Mouse (Mus musculus) hindbrain, embryonic 11.5 days (tissue): ENCODE data around the gene Drd4. TPM values are rescaled to one million over a fixed set of nuclear protein-coding genes. Genes with fewer than 3 reads are reported as not detected.

Experiments
- ATAC-seq: fragments of 200-750 bp; cut with Nextera tagmentation; 2 replicates; pipeline ENCODE4 v1.8.0; 2017; ENCODE audit warnings: mild to moderate bottlenecking, moderate TSS enrichment, moderate library complexity; ENCODE audit not compliant: low FRiP score
- DNase-seq: peaks from one replicate; pipeline ENCODE4 v3.0.0-alpha.2; 2015; ENCODE audit warnings: low spot score
- H3K27ac ChIP-seq: fragments of 300-500 bp; sonication (generic); 2 replicates; pipeline ENCODE4 v1.5.1; 2014; ENCODE audit warnings: mild to moderate bottlenecking, low read depth, low read length
- H3K27me3 ChIP-seq: fragments of 300-500 bp; sonication (generic); 2 replicates; pipeline ENCODE4 v1.6.1; 2014; ENCODE audit warnings: mild to moderate bottlenecking, low read length, moderate library complexity, mixed read lengths; ENCODE audit not compliant: control insufficient read depth, insufficient read depth
- H3K36me3 ChIP-seq: fragments of 300-500 bp; sonication (generic); 2 replicates; pipeline ENCODE4 v1.6.1; 2014; ENCODE audit warnings: mild to moderate bottlenecking, low read length, moderate library complexity, mixed read lengths; ENCODE audit not compliant: control insufficient read depth, insufficient read depth
- H3K4me1 ChIP-seq: fragments of 300-500 bp; sonication (generic); replicated peaks from 2 replicates; pipeline ENCODE4 v1.6.1; 2014; ENCODE audit warnings: low read length, mixed read lengths; ENCODE audit not compliant: control insufficient read depth, insufficient read depth
- H3K4me2 ChIP-seq: fragments of 300-500 bp; sonication (generic); replicated peaks from 2 replicates; pipeline ENCODE4 v1.6.1; 2014; ENCODE audit warnings: mild to moderate bottlenecking, low read depth, low read length
- H3K4me3 ChIP-seq: fragments of 300-500 bp; sonication (generic); 2 replicates; pipeline ENCODE4 v1.5.1; 2014; ENCODE audit warnings: low read depth, low read length
- H3K9ac ChIP-seq: fragments of 300-500 bp; sonication (generic); 2 replicates; pipeline ENCODE4 v1.6.1; 2014; ENCODE audit warnings: low read depth, low read length
- H3K9me3 ChIP-seq: fragments of 300-500 bp; sonication (generic); 2 replicates; pipeline ENCODE4 v1.6.1; 2016; ENCODE audit warnings: low read length; ENCODE audit not compliant: control insufficient read depth
- WGBS: fragments of 180-500 bp; shearing (Covaris S2); extraction: QIAGEN DNeasy Blood & Tissue Kit; methylation state at CpG from one replicate; pipeline ENCODE4 v1.1.7; 2014; 5-methylcytosine and 5-hydroxymethylcytosine counted together
- polyA plus RNA-seq: library from polyadenylated mRNA; unstranded; fragments of >200 nt; fragmentation: Nextera tagmentation; extraction: Ambion mirVana; gene quantifications from 2 replicates; pipeline ENCODE4 v1.2.1, GENCODE M21; 2014

The Drd4 gene
- polyA plus RNA-seq, 1 experiment from 2014 or later = 0.25 TPM

- 96% methylated on average over 1 of the region's 1 CpGs for WGBS
These were observed 32.9 kb downstream of the Drd4 start for GRCm38 (mm10) chr7:141324686-141325085.

GRCm38 (mm10) chr7:141326546-141327446 lies 35.0 kb downstream of the Drd4 start:
- Histone ChIP-seq H3K27me3 (no peaks in the 10 kb centered on the region), H3K27ac (peak overlapping the region; percentile 99), H3K4me3 (peak overlapping the region; percentile 68), H3K4me2 (peak overlapping the region; percentile 97), H3K9me3 (no peaks in the 10 kb centered on the region), H3K9ac (peak overlapping the region; percentile 95), H3K36me3 (peaks cover 9% of the 10 kb centered on the region), H3K4me1 (peaks cover 11% of the 10 kb centered on the region)
- DNase-seq (peak; percentile 34), ATAC-seq (peak; percentile 41)
- WGBS = 6% methylated on average over 34 of the region's 35 CpGs

More at GRCm38 (mm10) chr7:141324686-141325085, 32.9 kb downstream of the Drd4 start:
- H3K4me2 ChIP-seq = no peak overlapping the region
- H3K36me3 ChIP-seq = peaks cover 15% of the 10 kb centered on the region
- H3K4me3 ChIP-seq = no peak overlapping the region
- H3K4me1 ChIP-seq = peaks cover 11% of the 10 kb centered on the region
- no peak overlapping the region for H3K9ac ChIP-seq
- DNase-seq (no peak), ATAC-seq (no peak)
- no peaks in the 10 kb centered on the region for H3K27me3 ChIP-seq
- no peaks in the 10 kb centered on the region for H3K9me3 ChIP-seq
- H3K27ac ChIP-seq = no peak overlapping the region

- Histone ChIP-seq H3K4me2 (peak within 1 kb of the TSS; percentile 97), H3K27me3 (no peaks in the 10 kb centered on the region), H3K9ac (peak within 1 kb of the TSS; percentile 95), H3K4me3 (peak within 1 kb of the TSS; percentile 68), H3K36me3 (peaks cover 5% of the 10 kb centered on the region; the same call in 1 of the 2 replicates), H3K27ac (peak within 1 kb of the TSS; percentile 99), H3K9me3 (no peaks in the 10 kb centered on the region), H3K4me1 (peaks cover 11% of the 10 kb centered on the region)
- peak; percentile 98 for DNase-seq
- peak; percentile 96 for ATAC-seq
- WGBS = under 1% methylated on average over 105 of the region's 105 CpGs
These were observed 35.9 kb downstream of the Drd4 start, which contains the start of the genes Deaf1 and Tmem80 for GRCm38 (mm10) chr7:141327469-141328372. Deaf1 (minus strand) TSS chr7:141327690. Tmem80 (plus strand) TSS chr7:141327739.

GRCm38 (mm10) chr7:141328373-141328990 lies 36.7 kb downstream of the Drd4 start:
- DNase-seq (no peak), ATAC-seq (peak; percentile 37)
- Histone ChIP-seq H3K4me3 (peak overlapping the region; percentile 68), H3K36me3 (peaks cover 2% of the 10 kb centered on the region; the same call in 1 of the 2 replicates), H3K9me3 (no peaks in the 10 kb centered on the region), H3K27ac (peak overlapping the region; percentile 99), H3K27me3 (no peaks in the 10 kb centered on the region), H3K4me1 (peaks cover 11% of the 10 kb centered on the region), H3K4me2 (peak overlapping the region; percentile 97), H3K9ac (peak overlapping the region; percentile 95)
- whole genome bisulfite sequencing = 19% methylated on average over 24 of the region's 24 CpGs

- Histone ChIP-seq H3K4me2 (no peak overlapping the region), H3K9ac (no peak overlapping the region), H3K27me3 (no peaks in the 10 kb centered on the region), H3K4me3 (no peak overlapping the region), H3K4me1 (peaks cover 8% of the 10 kb centered on the region), H3K36me3 (peaks cover 2% of the 10 kb centered on the region; the same call in 1 of the 2 replicates), H3K9me3 (no peaks in the 10 kb centered on the region), H3K27ac (no peak overlapping the region)
- ATAC-seq (no peak), DNase-seq (no peak)
These were observed 38.9 kb downstream of the Drd4 start for GRCm38 (mm10) chr7:141330706-141331105.

- WGBS = 81% methylated on average over 6 of the region's 6 CpGs
These were observed 40.2 kb downstream of the Drd4 start for GRCm38 (mm10) chr7:141331990-141332389.

GRCm38 (mm10) chr7:141335044-141335579 lies 43.3 kb downstream of the Drd4 start:
- H3K27me3 ChIP-seq = peaks cover 8% of the 10 kb centered on the region; the same call in 1 of the 2 replicates
- H3K36me3 ChIP-seq = peaks cover 2% of the 10 kb centered on the region; the same call in 1 of the 2 replicates
- ATAC-seq = no peak
- H3K4me3 ChIP-seq = no peak overlapping the region
- no peak overlapping the region for H3K27ac ChIP-seq
- no peak overlapping the region for H3K4me2 ChIP-seq
- WGBS = 87% methylated on average over 2 of the region's 2 CpGs
- DNase-seq = no peak
- H3K9me3 ChIP-seq = no peaks in the 10 kb centered on the region
- H3K4me1 ChIP-seq = no peaks in the 10 kb centered on the region; the same call in 1 of the 2 replicates
- H3K9ac ChIP-seq = no peak overlapping the region

More at GRCm38 (mm10) chr7:141331990-141332389, 40.2 kb downstream of the Drd4 start:
- H3K4me2 ChIP-seq = no peak overlapping the region
- no peak for DNase-seq
- peaks cover under 1% of the 10 kb centered on the region; the same call in 1 of the 2 replicates for H3K4me1 ChIP-seq
- no peak overlapping the region for H3K27ac ChIP-seq
- H3K4me3 ChIP-seq = no peak overlapping the region
- H3K36me3 ChIP-seq = peaks cover 2% of the 10 kb centered on the region; the same call in 1 of the 2 replicates
- no peak overlapping the region for H3K9ac ChIP-seq
- no peaks in the 10 kb centered on the region for H3K27me3 ChIP-seq
- ATAC-seq = no peak
- no peaks in the 10 kb centered on the region for H3K9me3 ChIP-seq

GRCm38 (mm10) chr7:141335682-141336081 lies 43.9 kb downstream of the Drd4 start:
- WGBS = 90% methylated on average over 4 of the region's 4 CpGs
- Histone ChIP-seq H3K4me2 (no peak overlapping the region), H3K36me3 (peaks cover 2% of the 10 kb centered on the region; the same call in 1 of the 2 replicates), H3K9ac (no peak overlapping the region), H3K4me1 (no peaks in the 10 kb centered on the region; the same call in 1 of the 2 replicates), H3K27me3 (peaks cover 8% of the 10 kb centered on the region; the same call in 1 of the 2 replicates), H3K4me3 (no peak overlapping the region), H3K9me3 (no peaks in the 10 kb centered on the region), H3K27ac (no peak overlapping the region)
- ATAC-seq = no peak
- DNase-seq = no peak
